Mouse (Mus musculus): Measurements from ENCODE around the gene Pcdh9. TPM values are rescaled to one million over a fixed set of nuclear protein-coding genes. Genes with fewer than 3 reads are reported as not detected.

Pcdh9 gene
- total RNA-seq, 1 experiment from 2014 or later = not detected

DNA sequence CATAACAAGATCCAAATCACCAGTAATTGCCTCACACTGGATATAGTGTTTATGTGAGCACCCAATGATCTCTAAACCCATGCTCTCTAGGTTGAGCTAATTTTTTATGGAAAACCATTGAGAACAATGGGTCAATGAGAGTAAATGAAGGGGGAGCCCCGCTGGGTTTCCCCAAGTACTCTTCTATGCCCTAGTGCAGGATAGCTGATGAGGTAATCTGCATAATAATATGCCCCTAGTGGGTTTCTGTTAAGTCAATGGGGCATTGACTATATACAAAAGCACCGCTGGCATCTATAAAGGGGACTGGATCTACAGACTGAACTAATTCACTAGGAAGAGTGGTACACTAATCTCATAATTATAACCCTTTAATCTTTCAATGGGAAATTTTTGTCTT lies 807.3 kb downstream of the Pcdh9 start:
- no peak for ATAC-seq (ENCODE audit: extremely low read depth, insufficient number of reproducible peaks, low FRiP score, poor library complexity, severe bottlenecking)

DNA sequence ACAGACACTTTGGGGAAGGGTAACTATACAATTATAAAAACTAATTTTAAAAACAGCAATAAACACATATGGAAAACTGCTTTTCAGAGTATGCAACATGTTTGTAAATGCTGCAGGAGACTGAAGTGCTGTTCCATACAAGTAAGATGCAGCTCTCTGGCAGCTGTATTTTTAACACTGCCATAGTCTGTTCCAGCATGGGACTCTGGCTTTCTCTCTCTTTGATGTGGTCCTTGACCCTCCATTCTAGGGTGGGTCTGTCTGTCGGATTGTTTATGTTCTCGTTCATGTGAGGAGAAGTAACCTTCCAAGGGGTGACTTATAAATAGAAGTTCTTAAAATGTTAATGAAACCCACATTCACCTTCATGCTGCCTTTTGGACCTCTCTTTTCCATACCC lies 809.6 kb downstream of the Pcdh9 start:
- ATAC-seq (ENCODE audit: extremely low read depth, insufficient number of reproducible peaks, low FRiP score, poor library complexity, severe bottlenecking) = no peak

DNA sequence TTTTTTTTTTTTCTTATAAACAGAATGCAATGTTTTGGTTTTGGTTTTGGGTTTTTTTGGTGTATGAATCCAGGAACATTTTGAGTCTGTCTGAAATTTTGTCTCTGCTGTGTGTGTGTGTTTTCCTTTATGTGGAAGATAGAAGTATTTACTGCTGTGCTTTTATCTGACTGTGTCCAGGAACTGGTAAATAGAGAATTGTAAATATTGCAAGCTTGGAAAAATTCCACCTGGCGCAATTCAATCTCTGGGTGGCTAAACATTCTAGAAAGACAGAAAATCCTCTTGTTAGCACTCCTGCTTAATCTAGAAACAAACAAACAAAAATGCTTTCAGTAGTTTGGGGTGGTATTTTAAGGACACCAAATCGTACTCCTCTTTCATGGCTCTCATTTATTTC lies 814.7 kb downstream of the Pcdh9 start:
- no peak for ATAC-seq (ENCODE audit: extremely low read depth, insufficient number of reproducible peaks, low FRiP score, poor library complexity, severe bottlenecking)

DNA sequence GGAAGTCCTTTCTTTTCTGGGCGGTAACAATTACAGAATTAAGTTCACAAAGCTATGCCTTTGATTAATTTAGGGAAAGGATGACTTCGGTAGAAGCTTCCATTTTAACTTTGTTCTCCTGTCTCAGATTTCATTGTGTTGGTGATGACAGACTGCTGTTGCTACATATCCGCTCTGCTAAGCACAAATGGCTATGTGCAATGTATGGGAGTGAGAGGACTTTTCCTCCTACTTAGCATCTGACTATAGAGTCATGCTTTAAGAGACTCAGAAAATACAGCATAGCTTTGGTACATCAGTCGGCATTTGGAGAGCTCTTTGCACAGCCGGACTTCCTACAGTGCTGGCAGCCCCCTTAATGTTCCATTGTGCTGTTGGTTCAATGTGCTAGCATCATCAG lies 818.1 kb downstream of the Pcdh9 start:
- no peak for ATAC-seq (ENCODE audit: extremely low read depth, insufficient number of reproducible peaks, low FRiP score, poor library complexity, severe bottlenecking)

DNA sequence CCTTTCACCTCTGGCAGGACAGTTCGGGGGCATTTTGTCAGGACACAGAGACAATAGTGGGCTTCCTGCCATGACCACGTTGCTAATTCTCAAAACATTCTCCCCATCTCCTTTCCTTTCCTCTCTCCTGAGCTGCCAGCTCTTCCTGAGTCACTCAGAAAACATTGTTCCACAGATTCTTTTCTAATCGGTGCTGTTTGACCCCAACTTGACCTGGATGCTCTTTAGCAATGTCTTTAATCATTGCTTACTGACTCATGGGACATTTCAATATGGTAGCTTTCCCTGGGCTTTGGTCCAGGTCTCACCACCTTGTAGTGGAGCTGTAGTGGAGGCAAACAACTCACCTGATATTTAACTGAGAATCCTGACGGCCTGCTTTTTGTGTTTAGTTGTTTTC lies 820.3 kb downstream of the Pcdh9 start:
- no peak for ATAC-seq (ENCODE audit: extremely low read depth, insufficient number of reproducible peaks, low FRiP score, poor library complexity, severe bottlenecking)

DNA sequence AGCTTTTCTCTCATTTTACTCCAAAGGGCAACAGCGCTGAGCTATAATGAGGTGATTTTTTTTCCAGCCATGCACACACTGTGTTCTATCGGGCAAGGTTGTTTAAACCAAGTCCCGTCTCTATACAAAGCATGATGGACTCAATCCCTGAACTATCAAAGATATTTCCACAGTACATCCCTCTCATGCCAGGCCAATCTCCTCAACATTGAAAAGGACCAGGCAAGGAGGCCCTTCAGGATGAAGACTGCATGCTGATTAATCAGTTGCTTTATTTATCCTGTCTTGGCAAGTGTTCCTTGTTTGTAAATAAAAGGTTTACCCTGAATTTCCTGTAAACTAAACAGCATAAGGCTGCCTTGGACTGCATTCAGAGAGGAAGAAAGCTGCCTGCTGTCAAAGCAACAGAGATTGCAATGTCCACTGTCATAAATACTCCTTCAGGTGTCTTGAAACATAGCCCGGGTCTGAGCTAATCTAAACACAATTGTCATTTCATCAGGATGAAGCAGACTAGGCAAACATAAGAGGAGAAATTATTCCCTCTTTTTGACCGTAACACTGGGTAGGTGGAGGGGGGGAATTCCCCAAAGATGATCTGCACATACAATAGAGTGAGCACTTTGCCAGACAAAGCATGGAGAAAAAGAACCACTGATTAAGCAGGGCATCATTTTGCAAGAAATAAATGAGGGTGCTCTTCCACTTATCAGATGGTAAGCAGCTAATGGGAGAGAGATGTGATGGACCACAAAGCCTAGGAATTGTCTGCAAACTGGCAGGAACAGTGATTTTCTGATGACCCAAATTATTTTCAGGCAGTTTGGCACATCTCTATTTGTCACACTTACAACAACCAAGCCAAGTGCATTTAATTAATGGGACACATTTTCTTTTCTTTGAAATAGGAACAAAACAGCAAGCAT lies 822.8 kb downstream of the Pcdh9 start:
- no peak for ATAC-seq (ENCODE audit: extremely low read depth, insufficient number of reproducible peaks, low FRiP score, poor library complexity, severe bottlenecking)

DNA sequence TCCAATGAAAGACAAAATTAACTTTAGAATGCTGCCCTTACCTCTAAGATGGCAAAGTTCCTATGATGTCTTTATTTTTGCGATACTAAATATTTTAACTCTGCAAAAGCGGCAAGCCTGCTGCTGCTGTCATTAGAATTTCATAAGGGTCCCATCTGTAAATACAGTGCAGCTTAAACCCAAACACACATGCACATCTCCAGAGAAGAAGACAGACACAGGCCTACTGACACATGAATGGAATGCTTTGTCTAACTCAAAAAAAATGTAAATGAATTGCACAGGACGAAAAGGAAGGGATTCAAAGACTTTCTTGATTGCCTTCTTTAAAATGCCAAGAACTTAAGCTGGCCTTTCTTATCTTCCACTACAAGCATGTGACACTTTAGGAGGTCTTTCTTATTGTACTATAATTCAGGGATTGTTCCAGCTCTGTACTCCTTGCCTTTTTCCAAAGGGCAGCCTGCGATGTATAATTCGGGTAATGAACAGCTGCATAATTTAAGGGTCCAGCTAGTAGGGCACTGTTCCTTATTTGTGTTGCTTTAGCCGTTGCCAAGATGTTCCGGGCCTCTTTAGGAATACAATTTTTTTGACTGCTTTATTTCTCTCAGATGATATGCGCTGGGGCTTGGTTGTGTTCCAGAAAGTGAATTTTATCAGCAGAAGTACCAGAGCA lies 823.6 kb downstream of the Pcdh9 start:
- no peak for ATAC-seq (ENCODE audit: extremely low read depth, insufficient number of reproducible peaks, low FRiP score, poor library complexity, severe bottlenecking)

DNA sequence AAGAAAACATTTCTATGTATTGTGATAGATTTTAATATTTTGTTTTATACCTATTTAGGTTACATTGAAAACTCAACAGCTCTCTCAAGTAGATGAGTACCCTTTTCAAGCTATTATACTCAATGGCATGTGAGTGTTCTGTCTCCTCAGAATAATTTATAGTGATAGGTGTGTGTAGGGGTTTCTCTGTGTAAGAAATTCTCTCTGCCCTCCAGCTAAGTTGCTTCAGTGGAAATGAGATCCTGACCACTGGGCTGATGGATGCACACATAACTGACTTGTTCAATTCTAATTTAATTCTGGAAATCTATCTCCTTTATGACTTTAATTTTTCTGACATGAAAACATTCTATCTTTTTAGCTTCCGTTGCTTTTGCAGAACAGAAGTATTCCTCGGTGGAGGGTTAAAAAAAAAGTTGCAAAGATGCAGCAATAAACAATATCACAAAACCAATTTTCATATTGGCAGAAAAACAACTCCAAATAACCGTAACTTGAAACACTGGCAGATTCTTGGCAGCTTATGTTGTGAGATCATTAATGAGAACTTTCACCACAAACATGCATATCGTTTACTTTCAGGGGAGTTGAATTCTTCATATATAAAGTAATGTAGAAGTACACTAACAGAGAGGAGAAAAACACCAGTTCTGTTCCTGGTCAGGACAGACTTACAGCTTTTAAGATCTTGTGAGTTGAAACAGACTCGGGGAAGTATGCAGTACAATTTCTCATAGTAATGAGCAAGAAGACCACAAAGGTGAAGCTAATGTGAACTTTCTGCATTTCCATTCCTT lies 828.5 kb downstream of the Pcdh9 start:
- no peak for ATAC-seq (ENCODE audit: extremely low read depth, insufficient number of reproducible peaks, low FRiP score, poor library complexity, severe bottlenecking)

DNA sequence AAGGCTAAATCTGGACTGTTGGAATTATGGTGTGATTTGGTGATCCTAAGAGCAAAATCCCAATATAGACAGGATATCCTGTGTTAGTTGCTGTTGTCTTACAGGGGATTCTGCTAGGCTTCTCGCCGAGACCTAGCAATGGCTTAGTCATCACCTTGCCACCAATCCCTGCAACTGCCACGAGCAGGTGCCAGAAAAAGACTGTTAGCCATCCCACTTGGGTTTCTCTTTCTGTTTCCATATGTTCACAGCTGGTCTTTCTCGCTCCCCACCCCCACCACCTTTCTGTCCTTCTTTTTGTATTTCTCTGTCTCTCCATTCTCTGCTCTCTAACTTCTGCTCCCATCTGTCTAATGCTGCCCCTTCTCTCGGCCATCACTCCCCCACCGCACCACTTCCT lies 831.7 kb downstream of the Pcdh9 start:
- ATAC-seq (ENCODE audit: extremely low read depth, insufficient number of reproducible peaks, low FRiP score, poor library complexity, severe bottlenecking) = no peak

DNA sequence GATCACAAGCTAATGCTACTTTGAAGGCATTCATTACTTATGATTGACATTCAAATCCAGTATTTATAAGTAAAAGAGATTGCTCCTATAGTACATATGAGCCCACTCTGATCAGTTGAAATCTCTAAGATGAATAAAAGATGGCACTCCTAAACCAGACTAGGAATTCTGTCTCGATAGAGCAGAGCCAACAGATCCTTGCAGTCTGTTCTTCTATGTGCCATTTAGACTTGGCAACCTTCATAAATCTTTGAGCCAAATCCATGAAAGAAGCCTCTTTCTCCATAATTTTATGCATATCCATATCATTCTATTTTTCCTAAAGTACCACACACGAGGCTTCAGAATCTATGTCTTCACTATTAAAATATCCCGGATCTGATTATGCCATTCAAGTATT lies 834.5 kb downstream of the Pcdh9 start:
- no peak for ATAC-seq (ENCODE audit: extremely low read depth, insufficient number of reproducible peaks, low FRiP score, poor library complexity, severe bottlenecking)

DNA sequence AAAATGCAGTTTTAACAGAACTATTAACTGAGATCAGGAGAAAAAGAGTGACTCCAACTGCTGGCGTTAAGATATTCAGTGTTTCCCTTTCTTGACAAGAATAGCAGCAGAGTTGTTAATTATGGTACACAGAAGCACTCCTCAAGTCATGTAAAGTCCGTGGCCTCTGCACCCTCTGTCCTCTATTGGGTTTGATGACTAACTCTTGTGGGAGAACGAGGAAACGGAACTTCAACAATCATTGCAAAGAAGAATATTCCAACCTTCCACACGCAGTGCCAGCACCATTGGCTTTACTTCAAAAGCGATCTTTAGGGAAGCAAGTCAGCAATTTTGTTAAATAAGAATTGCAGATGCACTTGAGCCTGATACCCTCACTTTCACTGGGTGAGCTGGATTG lies 849.9 kb downstream of the Pcdh9 start:
- no peak for ATAC-seq (ENCODE audit: extremely low read depth, insufficient number of reproducible peaks, low FRiP score, poor library complexity, severe bottlenecking)

DNA sequence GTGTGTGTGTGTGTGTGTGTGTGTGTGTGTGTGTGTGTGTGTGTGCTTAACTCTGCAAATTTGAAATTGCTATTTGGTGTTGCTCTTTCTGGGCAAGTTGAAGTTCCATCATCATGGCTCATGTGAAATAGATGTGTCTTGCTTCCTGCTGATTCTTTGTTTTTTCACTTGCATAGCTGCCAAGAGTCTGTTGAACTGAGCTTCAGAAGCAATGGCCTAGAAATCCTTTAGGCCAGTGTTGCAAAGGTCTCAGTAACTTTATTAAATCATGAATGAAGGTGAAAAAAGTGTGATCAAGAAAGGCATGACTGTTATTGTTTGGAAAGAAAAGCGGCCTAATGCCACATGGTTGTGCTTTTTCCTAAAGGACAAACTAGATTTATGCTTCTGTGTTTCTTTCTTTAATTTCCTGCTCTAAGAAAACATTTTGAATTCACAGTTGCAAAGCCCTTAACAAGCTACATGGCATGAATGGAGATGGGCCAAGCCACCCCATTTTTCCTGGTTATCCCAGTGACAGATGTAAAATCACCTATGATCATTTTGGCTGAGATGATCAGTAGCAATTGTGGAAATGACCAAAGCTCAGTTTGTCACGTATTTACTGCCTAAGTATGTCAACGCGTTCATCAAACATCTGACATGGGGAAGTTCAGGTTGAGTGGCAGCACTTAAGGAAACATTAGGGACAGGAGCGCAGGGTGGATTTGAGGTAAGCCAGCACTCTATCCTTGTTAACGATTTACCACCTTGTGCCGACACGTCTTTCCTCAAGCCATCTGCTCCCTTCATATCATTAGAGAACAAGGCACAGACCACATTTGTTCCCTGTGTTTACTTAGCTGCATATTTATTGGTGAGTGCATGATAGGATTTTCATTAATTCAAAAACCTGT lies 850.9 kb downstream of the Pcdh9 start:
- no peak for ATAC-seq (ENCODE audit: extremely low read depth, insufficient number of reproducible peaks, low FRiP score, poor library complexity, severe bottlenecking)

DNA sequence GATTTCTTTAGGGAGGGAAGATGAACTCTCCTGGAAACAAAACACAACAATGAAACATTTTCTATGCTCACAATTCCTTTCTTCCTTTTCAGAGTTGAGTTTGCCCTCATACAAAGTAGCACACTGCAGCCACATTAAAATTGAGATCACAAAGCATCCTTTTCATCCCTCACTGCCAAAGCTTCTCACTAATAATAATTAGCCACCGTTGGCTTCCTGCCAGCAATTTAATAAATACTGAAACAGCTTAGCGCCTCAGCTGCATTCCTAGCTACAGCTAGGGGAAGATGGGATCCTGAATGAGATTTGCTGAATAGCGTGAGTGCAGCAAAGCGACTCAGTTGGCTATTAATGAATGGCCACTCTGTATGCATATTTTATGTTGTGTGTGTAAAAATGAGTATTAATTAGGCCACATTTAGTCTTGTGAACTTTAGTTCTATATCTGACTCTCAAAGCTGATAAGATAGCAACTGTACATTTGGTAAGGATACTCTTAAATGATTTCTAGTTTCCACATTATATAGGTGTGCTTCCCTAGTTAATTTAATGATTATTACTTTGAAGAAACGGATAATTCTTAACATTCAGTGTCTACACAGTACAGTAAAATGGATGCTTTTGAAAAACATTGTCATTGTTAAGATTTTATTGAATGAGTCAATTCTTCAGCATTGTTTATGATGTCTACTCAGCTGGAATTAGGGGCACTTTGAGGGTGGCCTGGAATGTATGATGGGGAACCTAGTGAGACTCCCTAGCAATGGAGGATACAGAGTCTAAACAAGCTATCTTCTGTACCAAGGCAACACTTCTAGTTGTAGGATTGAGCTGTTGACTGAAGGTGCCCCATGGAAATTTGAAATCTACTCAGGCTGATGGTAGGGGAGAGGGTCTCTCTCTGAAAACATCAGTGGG lies 881.1 kb downstream of the Pcdh9 start:
- ATAC-seq (ENCODE audit: extremely low read depth, insufficient number of reproducible peaks, low FRiP score, poor library complexity, severe bottlenecking) = no peak
